Mouse (Mus musculus) CD4-positive, CD25-positive, alpha-beta regulatory T cell, adult 4 months (primary cell): Measurements from ENCODE around the gene H2al2a. TPM values are rescaled to one million over a fixed set of nuclear protein-coding genes. Genes with fewer than 3 reads are reported as not detected.
"Not testable (repeated sequence)": the region's sequence is repeated elsewhere in the genome, so short reads cannot be mapped to it uniquely, and the experiment has no call there.

Experiments
- ATAC-seq: one replicate; pipeline ENCODE4 v1.8.0; 2017
- polyA plus RNA-seq, 2 experiments: library from polyadenylated mRNA; unstranded; fragments of 100-300 nt; shearing (Covaris generic); gene quantifications; one replicate each; pipeline ENCODE4 v1.2.1; 2017

Gene H2al2a
- polyA plus RNA-seq, 2 experiments from 2014 or later: not detected

DNA sequence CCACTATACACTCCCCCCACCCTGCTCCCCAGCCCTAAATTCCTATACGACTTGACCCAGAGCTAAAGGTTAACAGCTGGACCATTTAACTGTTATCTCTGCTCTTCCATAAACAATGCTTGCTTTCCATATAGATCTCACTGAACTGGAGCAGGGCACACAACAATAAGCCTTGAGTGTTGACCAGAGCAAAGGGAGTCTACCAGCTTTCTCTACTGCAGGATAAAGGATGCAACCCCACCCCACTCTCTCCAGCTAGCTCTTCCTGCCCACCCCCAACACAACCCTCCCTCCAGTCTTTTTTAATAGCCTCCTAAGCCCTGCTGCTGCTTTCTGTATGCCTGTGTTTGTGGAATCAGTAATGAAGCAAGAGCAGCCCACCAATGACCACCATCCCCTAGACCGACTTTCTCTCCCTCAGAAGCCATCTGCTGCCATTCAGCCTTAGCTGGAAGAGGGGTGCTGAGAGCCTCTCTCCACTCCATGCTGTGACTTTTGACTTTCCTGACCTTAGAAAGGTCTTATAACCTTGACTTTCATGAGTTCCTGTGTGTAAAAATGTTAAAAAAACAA lies 22.8 kb downstream of the H2al2a start:
- ATAC-seq: no peak

DNA sequence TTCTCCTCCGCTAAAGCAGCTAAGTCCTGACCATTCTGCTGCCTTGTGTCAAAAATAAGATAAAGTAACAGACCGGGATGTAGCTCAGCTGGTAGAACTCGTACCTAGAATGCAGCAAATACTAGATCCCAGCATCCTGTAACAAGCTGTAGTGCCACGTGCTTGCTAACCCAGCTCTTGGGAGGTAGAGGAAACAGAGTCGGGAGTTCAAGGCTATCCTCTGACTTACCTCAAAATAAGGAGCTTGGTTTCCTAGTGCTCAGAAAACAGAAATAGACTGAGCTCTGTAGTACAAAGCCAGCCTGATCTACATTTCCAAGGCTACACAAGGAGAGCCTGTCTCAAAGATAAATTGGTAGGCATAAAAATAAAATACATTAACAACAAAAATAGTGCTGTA lies 23.5 kb downstream of the H2al2a start:
- no peak for ATAC-seq

DNA sequence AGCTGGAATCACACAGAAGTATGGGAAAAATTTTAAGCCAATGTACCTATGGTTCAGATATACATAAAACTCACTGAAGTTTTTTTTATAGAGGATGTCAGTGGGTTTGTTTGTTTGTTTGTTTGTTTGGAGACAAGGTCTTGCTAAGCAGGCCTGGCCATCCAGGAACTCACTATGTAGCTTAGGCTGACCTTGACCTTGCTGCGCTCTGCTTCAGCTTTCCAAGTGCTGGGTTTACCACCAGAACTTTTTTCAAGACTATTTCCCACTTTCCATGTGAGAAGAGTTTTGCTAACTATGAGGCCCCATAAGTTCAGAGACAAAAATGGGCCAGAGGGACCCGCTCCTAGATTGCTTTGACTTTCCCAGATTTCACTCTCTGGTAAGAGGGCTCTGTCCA lies 23.9 kb downstream of the H2al2a start:
- ATAC-seq: no peak

DNA sequence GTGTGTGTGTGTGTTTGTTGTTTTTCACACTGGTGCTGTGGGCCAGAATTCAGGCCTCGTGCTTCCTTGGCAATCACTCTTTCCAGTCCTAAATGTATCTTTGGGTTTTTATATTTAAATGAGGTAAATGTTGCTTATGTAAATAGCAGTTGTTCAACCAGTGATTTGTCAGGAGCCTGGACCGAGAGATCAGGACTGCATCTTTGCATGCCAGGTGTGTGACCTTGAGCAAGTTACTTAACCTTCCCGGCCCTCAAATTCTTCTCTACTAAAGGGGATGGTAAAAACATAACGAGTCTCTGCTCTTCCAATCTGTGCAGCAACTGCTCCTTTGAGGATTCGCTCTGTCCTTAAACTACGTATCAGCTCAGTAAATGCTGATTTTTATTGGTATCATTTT lies 25.4 kb downstream of the H2al2a start:
- ATAC-seq: no peak

DNA sequence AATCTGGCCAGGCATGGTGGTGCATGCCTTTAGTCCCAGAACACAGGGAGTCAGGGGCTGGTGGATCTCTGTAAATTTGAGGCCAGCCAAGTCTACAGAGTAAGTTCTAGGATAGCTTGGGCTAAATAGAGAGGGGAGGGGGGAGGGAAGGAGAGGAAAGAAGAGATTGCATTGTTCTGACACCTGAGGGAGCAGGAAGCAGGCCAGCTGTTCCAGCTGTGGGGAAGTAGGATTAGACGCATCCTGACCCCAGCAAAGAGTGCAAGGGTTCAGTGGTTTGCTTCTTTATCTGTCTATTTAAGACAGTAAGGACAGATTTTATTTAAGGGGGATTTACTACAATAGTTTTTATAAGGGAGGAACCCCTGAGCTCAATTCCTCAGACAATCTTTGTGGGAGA lies 26.1 kb downstream of the H2al2a start:
- ATAC-seq: no peak

DNA sequence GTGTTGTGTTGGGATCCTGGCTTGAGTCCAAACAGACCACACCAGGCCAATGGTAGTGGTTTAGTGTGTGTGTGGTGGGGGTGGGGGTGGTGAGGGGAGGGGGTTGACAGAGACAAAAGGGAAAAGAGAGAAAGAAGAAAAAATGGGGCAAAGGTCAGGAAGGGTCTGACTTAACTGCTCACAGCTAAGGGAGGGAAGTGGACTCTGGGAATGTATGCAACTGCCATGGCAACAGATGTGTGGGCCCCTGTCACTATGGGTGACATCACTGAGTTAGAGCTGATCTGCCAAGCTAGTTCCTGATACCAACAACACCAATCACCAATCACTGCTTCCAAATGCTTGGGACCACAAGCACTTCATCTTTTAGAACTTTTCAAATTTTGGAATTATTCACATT lies 26.6 kb downstream of the H2al2a start:
- ATAC-seq: no peak

DNA sequence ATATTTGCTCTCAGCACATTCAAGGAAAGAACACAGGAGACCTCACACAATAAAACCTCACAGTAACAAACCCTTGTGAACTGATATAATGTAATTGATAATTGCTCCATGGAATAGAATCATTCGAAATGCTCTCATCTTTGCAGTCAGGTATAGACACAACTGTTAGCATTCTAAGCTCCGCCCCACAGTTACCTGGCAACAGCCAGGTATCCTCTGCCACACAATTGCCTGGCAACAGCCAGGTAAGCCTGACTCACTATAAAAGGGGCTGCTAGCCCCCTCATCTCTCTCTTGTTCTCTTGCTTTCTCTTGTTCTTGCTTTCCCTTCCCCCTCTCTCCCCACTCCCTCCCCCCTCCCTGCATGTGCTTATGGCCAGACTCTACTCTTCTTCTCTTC lies 28.2 kb downstream of the H2al2a start:
- no peak for ATAC-seq

DNA sequence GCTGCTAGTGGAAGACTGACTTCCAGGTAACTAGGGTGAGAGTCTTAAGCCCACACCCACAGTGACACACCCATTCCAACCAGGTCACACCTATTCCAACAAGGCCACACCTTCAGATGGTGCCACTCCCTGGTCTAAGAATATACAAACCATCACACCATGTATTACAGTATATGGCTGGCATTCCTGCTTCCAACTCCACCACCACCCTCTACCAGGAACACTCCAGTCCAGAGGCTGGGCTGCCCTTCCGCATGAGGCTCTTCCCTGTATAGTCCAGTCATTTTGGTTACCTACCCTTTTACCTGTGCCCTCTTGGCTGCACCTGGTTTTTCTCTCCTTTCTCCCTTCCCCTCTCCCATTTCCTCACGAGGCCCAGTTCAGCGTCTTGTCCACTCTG lies 28.7 kb downstream of the H2al2a start:
- ATAC-seq: not testable (repeated sequence)

DNA sequence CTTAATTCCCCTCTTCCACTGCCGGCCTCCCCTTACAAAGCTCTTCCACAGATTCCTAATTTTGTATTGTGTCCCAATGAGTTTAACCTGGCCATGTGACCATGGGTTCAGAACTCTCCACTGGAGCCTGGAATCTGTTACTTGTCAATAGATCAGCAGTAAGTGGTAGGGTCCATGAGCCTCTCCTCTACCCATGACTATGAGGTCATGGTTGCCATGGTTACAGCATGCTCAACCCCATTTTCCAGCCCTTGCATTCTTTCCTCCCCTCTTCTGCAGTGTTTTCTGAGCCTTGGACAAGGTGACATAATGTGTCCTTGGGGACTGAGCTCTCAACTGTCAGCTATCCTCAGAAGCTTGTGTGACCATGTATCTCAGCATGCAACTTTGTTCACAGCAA lies 37.3 kb downstream of the H2al2a start:
- no peak for ATAC-seq

DNA sequence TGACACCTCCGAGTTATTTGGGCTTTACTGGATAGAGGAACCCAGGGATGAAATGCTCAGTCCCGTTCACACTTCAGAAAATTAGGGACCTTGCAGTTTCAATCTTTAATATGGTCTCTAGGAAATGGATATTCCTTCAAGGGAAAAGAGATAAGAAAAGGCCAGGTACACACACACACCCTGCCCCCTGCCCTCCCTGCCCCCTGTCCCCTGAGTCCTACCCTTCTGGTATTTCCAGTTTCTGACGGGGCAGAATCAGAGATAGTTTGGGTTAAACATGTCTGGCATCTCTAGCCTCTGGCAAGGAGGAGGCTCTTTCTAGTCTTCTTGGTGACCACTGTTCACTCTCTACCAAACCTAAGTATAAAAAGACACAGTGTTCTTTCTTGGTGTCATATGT lies 49.9 kb downstream of the H2al2a start:
- no peak for ATAC-seq

Other genes starting within 250 kb of the H2al2a start
- 1 to 10 TPM; 2.0 to 2.1 TPM for gene A930004D18Rik, start 40.8 kb upstream of the H2al2a start, polyA plus RNA-seq
- under 1 TPM in 1 of 2 experiments, not detected in 1; 0.74 TPM for gene Skida1, start 52.1 kb upstream of the H2al2a start, polyA plus RNA-seq
- 10 to 100 TPM; 34.9 to 41.4 TPM for gene Mllt10, start 58.3 kb upstream of the H2al2a start, polyA plus RNA-seq